Mouse (Mus musculus) liver, embryonic 11.5 days (tissue): ENCODE results near the gene 4931422A03Rik. TPM values are rescaled to one million over a fixed set of nuclear protein-coding genes. Genes with fewer than 3 reads are reported as not detected.
A peak's percentile ranks its signal among the peaks of the same experiment; 100 is the strongest.
"Not testable (repeated sequence)": the region's sequence is repeated elsewhere in the genome, so short reads cannot be mapped to it uniquely, and the experiment has no call there.

ENCODE experiments used
- ATAC-seq: fragments of 200-750 bp; cut with Nextera tagmentation; replicated peaks from 2 replicates; pipeline ENCODE4 v1.8.0; 2017; ENCODE audit warnings: moderate number of reproducible peaks, mild to moderate bottlenecking, moderate TSS enrichment, moderate library complexity; ENCODE audit not compliant: low FRiP score
- DNase-seq: peaks from one replicate; pipeline ENCODE4 v3.0.0-alpha.2; 2017; ENCODE audit warnings: low spot score
- H3K27ac ChIP-seq: fragments of 300-500 bp; sonication (generic); 2 replicates; pipeline ENCODE4 v1.5.1; 2014; ENCODE audit warnings: mild to moderate bottlenecking, low read depth, low read length, control low read depth
- H3K27me3 ChIP-seq: fragments of 300-500 bp; sonication (generic); replicated peaks from 2 replicates; pipeline ENCODE4 v1.6.1; 2014; ENCODE audit warnings: low read length, mixed read lengths; ENCODE audit not compliant: control insufficient read depth, insufficient read depth
- H3K36me3 ChIP-seq: fragments of 300-500 bp; sonication (generic); 2 replicates; pipeline ENCODE4 v1.6.1; 2014; ENCODE audit warnings: mild to moderate bottlenecking, low read length, moderate library complexity, mixed read lengths; ENCODE audit not compliant: control insufficient read depth, insufficient read depth
- H3K4me1 ChIP-seq: fragments of 300-500 bp; sonication (generic); replicated peaks from 2 replicates; pipeline ENCODE4 v1.6.1; 2014; ENCODE audit warnings: low read length, mixed read lengths; ENCODE audit not compliant: control insufficient read depth, insufficient read depth
- H3K4me2 ChIP-seq: fragments of 300-500 bp; sonication (generic); 2 replicates; pipeline ENCODE4 v1.6.1; 2014; ENCODE audit warnings: mild to moderate bottlenecking, control low read depth, moderate library complexity
- H3K4me3 ChIP-seq: fragments of 300-500 bp; sonication (generic); 2 replicates; pipeline ENCODE4 v1.5.1; 2014; ENCODE audit warnings: low read depth, low read length, control low read depth
- H3K9ac ChIP-seq: fragments of 300-500 bp; sonication (generic); 2 replicates; pipeline ENCODE4 v1.6.1; 2014; ENCODE audit warnings: low read depth, low read length, control low read depth
- H3K9me3 ChIP-seq: fragments of 300-500 bp; sonication (generic); 2 replicates; pipeline ENCODE4 v1.6.1; 2016; ENCODE audit warnings: low read length, inconsistent platforms, mixed read lengths; ENCODE audit not compliant: control insufficient read depth
- WGBS: fragments of 180-500 bp; shearing (Covaris S2); extraction: QIAGEN DNeasy Blood & Tissue Kit; methylation state at CpG from one replicate; pipeline ENCODE4 v1.1.7; 2014; 5-methylcytosine and 5-hydroxymethylcytosine counted together
- polyA plus RNA-seq: library from polyadenylated mRNA; unstranded; fragments of >200 nt; fragmentation: Nextera tagmentation; extraction: Ambion mirVana; gene quantifications from 2 replicates; pipeline ENCODE4 v1.2.1, GENCODE M21; 2014

4931422A03Rik gene
- polyA plus RNA-seq, 1 experiment from 2014 or later: 3.2 TPM

DNA sequence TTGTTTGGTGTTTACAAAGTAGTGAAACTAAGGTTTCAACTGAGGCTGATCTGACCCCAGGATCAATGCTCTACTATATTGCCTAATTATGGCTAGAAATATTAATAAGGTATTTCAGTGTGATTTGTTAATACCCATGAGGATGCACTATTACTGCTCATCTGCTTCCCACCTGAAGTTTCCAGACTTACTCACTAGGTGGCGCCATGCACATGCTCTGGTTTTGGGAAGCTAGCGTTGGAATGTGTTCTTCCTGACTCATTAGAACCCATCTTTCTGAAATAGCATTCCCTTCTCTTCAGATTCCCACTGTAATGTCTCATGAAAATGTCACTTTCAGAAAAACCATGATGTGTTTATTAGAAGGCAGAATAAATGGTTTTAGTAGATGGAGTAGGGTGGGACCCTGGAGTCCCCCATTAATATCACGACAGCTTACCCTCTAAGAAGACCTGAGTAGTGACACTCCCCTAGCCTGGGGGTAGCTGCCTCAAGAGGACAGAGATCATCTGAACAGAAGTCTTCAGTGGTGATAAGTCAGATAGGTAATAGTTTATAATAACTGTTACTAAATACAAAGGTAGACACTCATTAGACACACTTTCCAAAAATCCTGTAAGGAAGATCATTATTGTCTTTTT lies 6.8 kb upstream of the 4931422A03Rik start:
- ATAC-seq: 0 out of 2 replicates have a peak, but pooled peaks have one; percentile 37

DNA sequence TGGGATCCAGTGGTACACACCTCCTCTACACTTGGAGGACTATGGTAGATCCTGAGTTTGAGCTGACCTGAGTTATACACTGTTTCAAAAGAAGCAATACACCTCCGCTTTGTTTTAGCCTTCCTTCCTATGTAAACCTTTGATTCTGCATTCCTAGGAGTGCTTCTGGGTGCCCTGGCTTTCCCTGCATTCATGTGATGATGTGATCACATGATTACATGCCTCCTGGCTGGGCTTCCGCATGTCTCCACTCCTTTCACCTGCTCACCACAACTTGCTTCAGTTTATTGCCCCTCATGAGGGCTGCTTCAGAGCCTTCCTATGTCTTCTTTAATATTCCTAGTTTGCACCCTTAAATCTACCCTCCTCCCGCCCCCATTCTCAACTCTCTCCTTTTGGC lies 3.9 kb upstream of the 4931422A03Rik start:
- Histone ChIP-seq H3K9me3 (no peaks in the 10 kb centered on the region), H3K36me3 (peaks cover 5% of the 10 kb centered on the region; the same call in 1 of the 2 replicates), H3K27ac (no peak overlapping the region), H3K9ac (no peak overlapping the region), H3K4me1 (peaks cover 19% of the 10 kb centered on the region), H3K4me3 (no peak overlapping the region), H3K27me3 (no peaks in the 10 kb centered on the region), H3K4me2 (no peak overlapping the region)
- ATAC-seq (no peak), DNase-seq (no peak)
- WGBS: 89% methylated on average over 3 of the region's 3 CpGs

More for the DNA sequence above, 6.8 kb upstream of the 4931422A03Rik start:
- Histone ChIP-seq H3K27me3 (no peaks in the 10 kb centered on the region), H3K9ac (no peak overlapping the region), H3K27ac (no peak overlapping the region), H3K4me3 (no peak overlapping the region), H3K9me3 (no peaks in the 10 kb centered on the region), H3K4me2 (no peak overlapping the region), H3K36me3 (peaks cover 5% of the 10 kb centered on the region; the same call in 1 of the 2 replicates), H3K4me1 (peaks cover 6% of the 10 kb centered on the region)
- DNase-seq: no peak
- WGBS: 34% methylated on average over 3 of the region's 3 CpGs

DNA sequence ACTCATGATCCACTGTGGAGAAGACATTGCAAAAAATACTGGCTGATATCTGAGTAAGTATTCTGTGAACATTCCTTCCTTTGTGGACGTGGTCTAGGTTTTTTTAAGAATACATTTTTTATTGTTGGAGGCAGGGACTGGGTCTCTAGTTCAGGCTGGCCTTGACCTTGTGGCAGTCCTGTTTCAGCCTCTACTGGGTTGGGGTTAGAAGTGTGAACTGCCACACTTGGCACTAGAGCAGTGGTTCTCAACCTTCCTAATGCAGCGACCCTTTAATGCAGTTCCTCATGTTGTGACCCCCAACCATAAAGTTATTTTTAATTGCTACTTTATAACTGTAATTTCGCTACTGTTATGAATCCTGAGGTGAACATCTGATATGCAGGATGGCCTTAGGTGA lies 2.2 kb upstream of the 4931422A03Rik start:
- ATAC-seq (no peak), DNase-seq (no peak)
- H3K4me3 ChIP-seq: no peak overlapping the region
- H3K27ac ChIP-seq: no peak overlapping the region
- H3K4me2 ChIP-seq: peak overlapping the region; percentile 88
- H3K9ac ChIP-seq: no peak overlapping the region
- H3K36me3 ChIP-seq: 0 out of 2 replicates have a peak, but pooled peaks cover 3% of the 10 kb centered on the region
- peaks cover 19% of the 10 kb centered on the region for H3K4me1 ChIP-seq
- no peaks in the 10 kb centered on the region for H3K27me3 ChIP-seq
- WGBS: 80% methylated on average over 3 of the region's 3 CpGs
- no peaks in the 10 kb centered on the region for H3K9me3 ChIP-seq

DNA sequence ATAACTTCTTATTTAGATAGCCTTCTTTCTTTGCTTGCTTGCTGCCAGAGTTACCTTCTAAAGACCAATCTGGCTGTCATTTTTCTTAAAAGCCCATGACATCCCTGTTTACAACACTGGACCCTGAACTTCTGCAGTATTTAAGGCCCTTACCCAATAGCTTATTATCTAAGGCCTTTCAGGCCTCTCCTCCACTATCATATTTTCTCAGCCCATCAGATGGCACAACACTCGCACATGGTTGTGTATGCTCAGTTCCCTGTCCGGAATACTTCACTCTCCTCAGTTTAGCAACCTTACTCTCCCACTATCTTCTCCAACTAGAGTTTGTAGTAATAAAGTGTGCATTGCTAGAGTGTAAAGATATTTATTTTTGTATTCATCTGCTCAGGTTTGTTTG lies 913 bp upstream of the 4931422A03Rik start:
- Histone ChIP-seq H3K9ac (peak overlapping the region; percentile 100), H3K4me3 (peak overlapping the region; percentile 92), H3K36me3 (0 out of 2 replicates have a peak, but pooled peaks cover 3% of the 10 kb centered on the region), H3K27me3 (no peaks in the 10 kb centered on the region), H3K27ac (peak overlapping the region; percentile 86), H3K9me3 (no peaks in the 10 kb centered on the region), H3K4me2 (peak overlapping the region; percentile 88), H3K4me1 (peaks cover 19% of the 10 kb centered on the region)
- no peak for DNase-seq
- ATAC-seq: peak; percentile 76
- WGBS: 29% methylated on average over 2 of the region's 2 CpGs

DNA sequence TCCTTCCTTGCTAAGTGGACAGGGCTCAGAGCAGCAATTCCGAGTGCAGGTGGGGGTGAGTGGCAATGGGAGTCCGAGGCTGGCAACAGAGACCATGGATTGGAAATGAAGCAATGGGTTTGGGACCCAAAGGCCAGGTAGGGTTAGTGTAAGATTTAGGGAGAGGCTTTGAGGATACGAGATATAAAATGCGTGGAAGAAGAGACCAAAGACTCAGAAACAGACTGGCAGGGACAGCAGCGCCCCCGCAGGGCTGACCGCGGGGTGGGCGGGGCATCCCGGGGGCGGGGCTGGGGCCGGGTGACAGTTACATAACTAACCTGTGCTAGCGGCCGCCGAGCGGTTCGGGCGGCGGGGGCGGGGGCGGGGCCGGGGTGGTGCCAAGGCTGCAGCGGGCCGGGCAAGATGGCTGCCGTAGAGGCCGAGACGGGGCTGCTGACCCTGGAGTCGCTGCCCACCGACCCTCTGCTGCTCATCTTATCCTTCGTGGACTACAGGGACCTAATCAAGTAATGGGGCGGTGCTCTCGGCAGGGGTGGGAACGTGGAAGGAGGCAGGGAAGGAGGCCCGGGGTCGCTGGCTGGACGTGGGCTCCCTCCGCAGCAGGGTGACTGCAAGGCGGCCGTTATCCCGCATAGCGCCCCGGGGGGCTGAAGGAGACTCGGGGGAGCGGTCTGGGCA lies 563 bp downstream of the 4931422A03Rik start, which contains the start of gene Fbxo3:
Fbxo3 (plus strand) TSS at position 264 of the 681 bp plus-strand sequence.
- Histone ChIP-seq H3K27ac (peak within 1 kb of the TSS; percentile 86), H3K4me2 (peak within 1 kb of the TSS; percentile 88), H3K9ac (peak within 1 kb of the TSS; percentile 100), H3K9me3 (no peaks in the 10 kb centered on the region), H3K4me1 (peaks cover 19% of the 10 kb centered on the region), H3K36me3 (no peaks in the 10 kb centered on the region), H3K27me3 (no peaks in the 10 kb centered on the region), H3K4me3 (peak within 1 kb of the TSS; percentile 92)
- 1% methylated on average over 42 of the region's 44 CpGs for WGBS
- DNase-seq: peak; percentile 93
- peak; percentile 91 for ATAC-seq

DNA sequence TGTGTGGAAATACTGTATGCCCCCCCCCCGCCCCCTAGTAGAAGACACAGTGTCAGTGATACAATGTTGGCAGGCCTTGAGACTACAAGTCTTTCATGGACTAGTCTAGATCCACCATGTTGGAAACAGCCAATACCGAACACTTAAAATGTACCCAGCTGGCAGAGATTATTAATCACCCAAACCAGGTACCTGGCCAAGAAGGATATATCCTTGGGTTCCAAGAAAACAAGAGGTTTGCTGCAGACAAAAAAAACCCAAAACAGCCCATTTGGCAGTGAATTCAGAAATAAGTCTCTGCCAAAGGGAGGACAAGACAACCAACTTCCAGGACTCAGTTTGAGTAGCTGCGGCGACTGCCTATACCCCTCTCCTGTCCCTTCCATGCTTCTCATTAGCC lies 3.5 kb downstream of the 4931422A03Rik start:
- Histone ChIP-seq H3K4me2 (no peak overlapping the region), H3K27me3 (no peaks in the 10 kb centered on the region), H3K4me1 (peaks cover 10% of the 10 kb centered on the region), H3K4me3 (no peak overlapping the region), H3K9me3 (no peaks in the 10 kb centered on the region), H3K27ac (no peak overlapping the region), H3K9ac (no peak overlapping the region), H3K36me3 (no peaks in the 10 kb centered on the region)
- 90% methylated on average over 4 of the region's 4 CpGs for WGBS
- no peak for DNase-seq
- no peak for ATAC-seq

DNA sequence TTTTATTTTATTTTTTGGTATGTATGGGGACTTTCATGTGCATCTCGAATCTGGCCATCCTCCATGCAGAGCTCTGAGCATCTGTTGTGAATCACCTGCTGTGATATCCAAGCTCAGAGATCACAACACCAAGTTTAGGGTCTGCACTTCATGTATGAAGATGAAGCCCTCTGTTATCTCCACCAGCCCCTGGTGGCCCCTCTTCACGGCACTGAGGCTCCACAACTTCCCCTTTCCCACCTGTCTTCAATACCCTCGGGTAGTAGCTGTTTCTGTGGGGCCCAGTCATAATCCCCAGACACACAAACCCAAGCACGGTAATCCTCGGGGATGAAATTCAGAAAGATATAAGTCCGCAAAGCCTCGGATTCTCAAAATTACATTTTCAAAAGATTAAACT lies 5.1 kb downstream of the 4931422A03Rik start:
- H3K27me3 ChIP-seq: no peaks in the 10 kb centered on the region
- DNase-seq (no peak), ATAC-seq (no peak)
- H3K9ac ChIP-seq: no peak overlapping the region
- H3K4me2 ChIP-seq: no peak overlapping the region
- no peaks in the 10 kb centered on the region for H3K9me3 ChIP-seq
- no peak overlapping the region for H3K4me3 ChIP-seq
- H3K36me3 ChIP-seq: no peaks in the 10 kb centered on the region
- WGBS: 72% methylated on average over 7 of the region's 7 CpGs
- no peak overlapping the region for H3K27ac ChIP-seq
- 0 out of 2 replicates have a peak, but pooled peaks cover 2% of the 10 kb centered on the region for H3K4me1 ChIP-seq

DNA sequence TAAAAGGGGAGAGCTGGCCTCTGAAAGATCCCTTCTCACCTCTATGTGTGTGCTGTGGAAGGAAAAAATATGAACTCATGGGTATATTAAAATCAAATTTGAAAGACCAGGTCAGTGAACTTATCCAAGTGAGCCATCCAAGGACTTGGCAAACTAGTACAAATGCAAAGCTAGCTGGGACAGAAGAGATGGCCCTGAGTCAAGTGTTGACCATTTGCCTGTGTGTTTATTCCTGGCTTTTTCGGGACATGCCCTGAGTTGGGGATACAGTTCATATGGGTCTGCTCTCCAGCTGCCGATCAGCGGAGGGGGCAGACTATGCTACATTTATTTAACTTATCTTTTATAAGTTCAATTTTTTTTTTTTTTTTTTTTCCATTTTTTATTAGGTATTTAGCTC lies 19.3 kb downstream of the 4931422A03Rik start:
- not testable (repeated sequence) for H3K27me3 ChIP-seq, H3K9ac ChIP-seq, DNase-seq, ATAC-seq, H3K4me1 ChIP-seq, H3K27ac ChIP-seq, H3K4me2 ChIP-seq, H3K9me3 ChIP-seq, H3K4me3 ChIP-seq, H3K36me3 ChIP-seq
- WGBS: 90% methylated on average over 3 of the region's 3 CpGs
